Comparison of ENCODE assay signal across 8 mouse cellular contexts in the genomic region with DNA sequence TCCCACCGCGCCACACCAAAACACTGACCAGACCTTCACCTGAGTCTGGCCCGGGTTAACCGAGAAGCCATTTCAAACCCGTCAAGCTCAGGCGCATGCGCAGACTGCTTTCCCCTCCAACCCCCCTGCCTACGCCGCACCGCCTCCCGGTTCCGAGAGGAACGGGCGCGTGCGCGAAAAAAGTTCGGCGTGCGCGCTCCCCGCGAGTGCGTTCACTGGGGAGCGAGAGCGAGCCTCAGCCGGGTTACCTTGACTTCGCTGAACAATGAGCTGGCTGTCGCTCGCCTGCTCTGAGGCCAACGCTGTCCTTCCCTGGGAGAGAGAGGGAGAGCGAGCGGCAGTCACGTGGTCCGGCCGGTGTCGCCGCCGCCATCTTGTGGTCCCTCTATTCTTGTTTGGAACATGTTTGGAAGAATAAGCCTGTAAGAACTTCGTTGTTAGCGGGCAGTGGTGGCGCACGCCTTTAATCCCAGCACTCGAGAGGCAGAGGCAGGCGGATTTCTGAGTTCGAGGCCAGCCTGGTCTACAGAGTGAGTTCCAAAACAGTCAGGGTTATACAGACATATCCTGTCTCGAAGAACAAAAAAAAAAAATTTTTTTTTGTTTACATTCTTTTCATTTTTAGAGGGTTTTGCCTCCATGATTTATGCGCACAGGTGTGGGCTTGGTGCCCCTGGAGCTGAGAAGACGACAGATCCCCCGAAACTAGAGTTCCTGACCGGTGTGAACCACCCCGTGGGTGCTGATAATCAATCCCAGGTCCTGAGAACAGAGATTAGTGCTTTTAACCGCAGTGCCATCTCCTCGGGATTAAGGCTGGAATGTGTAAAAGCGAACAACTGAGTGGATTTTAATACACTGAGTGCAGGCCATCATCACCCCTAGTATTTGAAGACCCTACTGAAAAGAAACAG. TPM values are rescaled to one million over a fixed set of nuclear protein-coding genes. Genes with fewer than 3 reads are reported as not detected.
A peak's percentile ranks its signal among the peaks of the same experiment; 100 is the strongest.
DNase-seq lines count a peak whose midpoint lies in the region; ATAC-seq lines count a peak whose summit lies in the region.

A gene (minus strand): TSS at position 110 of the 914 bp plus-strand sequence.

- peak; percentile 93 for ATAC-seq in heart, embryonic 13.5 days (ENCODE audit: extremely low read depth, insufficient number of reproducible peaks, low FRiP score, low TSS enrichment)
- peak; percentile 97 for ATAC-seq in liver, embryonic 12.5 days
- ATAC-seq in stomach, embryonic 15.5 days (ENCODE audit: insufficient read depth, low FRiP score, low read depth): peak; percentile 98

- H3K9me3 ChIP-seq in heart, embryonic 13.5 days: no peaks in the 10 kb centered on the region
- H3K9me3 ChIP-seq in liver, embryonic 12.5 days (replicated peaks): no peaks in the 10 kb centered on the region
- no peaks in the 10 kb centered on the region for H3K9me3 ChIP-seq in stomach, embryonic 15.5 days

- H3K4me3 ChIP-seq in brown adipose tissue, adult 24 weeks (ENCODE audit: insufficient read depth, low read depth, low read length): peak within 1 kb of the TSS; percentile 93
- peak within 1 kb of the TSS; percentile 75 for H3K4me3 ChIP-seq in heart, embryonic 13.5 days
- peak within 1 kb of the TSS; percentile 98 for H3K4me3 ChIP-seq in liver, embryonic 12.5 days
- peak within 1 kb of the TSS; percentile 98 for H3K4me3 ChIP-seq in stomach, embryonic 15.5 days (replicated peaks)

- peak within 1 kb of the TSS; percentile 92 for H3K27ac ChIP-seq in brown adipose tissue, adult 24 weeks (replicated peaks; ENCODE audit: low read depth, low read length)
- H3K27ac ChIP-seq in heart, embryonic 13.5 days (replicated peaks): peak within 1 kb of the TSS; percentile 99
- peak within 1 kb of the TSS; percentile 98 for H3K27ac ChIP-seq in liver, embryonic 12.5 days
- peak within 1 kb of the TSS; percentile 97 for H3K27ac ChIP-seq in stomach, embryonic 15.5 days

- peak; percentile 100 for DNase-seq in CD4-positive, CD25-positive, alpha-beta regulatory T cell, adult 2 months (ENCODE audit: low read depth, low spot score)
- DNase-seq in fat pad, adult 2 months (ENCODE audit: extremely low read depth, low read depth, low spot score): peak; percentile 65
- peak; percentile 99 for DNase-seq in kidney, postnatal 10 days
- DNase-seq in natural killer cell, adult 2 months (ENCODE audit: low spot score in 2 of 2): peak; percentile 97 to 98

- WGBS in heart, embryonic 13.5 days: 2% methylated on average over 55 of the region's 55 CpGs
- 3% methylated on average over 55 of the region's 55 CpGs for WGBS in liver, embryonic 12.5 days (ENCODE audit: insufficient replicate concordance)
- WGBS in stomach, embryonic 15.5 days: 2% methylated on average over 55 of the region's 55 CpGs

- H3K9ac ChIP-seq in heart, embryonic 13.5 days: peak within 1 kb of the TSS; percentile 93
- peak within 1 kb of the TSS; percentile 99 for H3K9ac ChIP-seq in liver, embryonic 12.5 days
- H3K9ac ChIP-seq in stomach, embryonic 15.5 days: peak within 1 kb of the TSS; percentile 99

- peak within 1 kb of the TSS; percentile 75 for H3K4me2 ChIP-seq in heart, embryonic 13.5 days
- H3K4me2 ChIP-seq in liver, embryonic 12.5 days: peak within 1 kb of the TSS; percentile 82
- peak within 1 kb of the TSS; percentile 62 for H3K4me2 ChIP-seq in stomach, embryonic 15.5 days

- H3K27me3 ChIP-seq in heart, embryonic 13.5 days (replicated peaks): no peaks in the 10 kb centered on the region
- no peaks in the 10 kb centered on the region for H3K27me3 ChIP-seq in liver, embryonic 12.5 days (replicated peaks)
- no peaks in the 10 kb centered on the region for H3K27me3 ChIP-seq in stomach, embryonic 15.5 days (replicated peaks)

- H3K36me3 ChIP-seq in heart, embryonic 13.5 days: peaks cover 33% of the 10 kb centered on the region
- H3K36me3 ChIP-seq in liver, embryonic 12.5 days: peaks cover 34% of the 10 kb centered on the region
- peaks cover 22% of the 10 kb centered on the region for H3K36me3 ChIP-seq in stomach, embryonic 15.5 days

- peaks cover 6% of the 10 kb centered on the region; the same call in 1 of the 2 replicates for H3K4me1 ChIP-seq in brown adipose tissue, adult 24 weeks (ENCODE audit: control insufficient read depth, insufficient read depth, insufficient read length, low read length)
- H3K4me1 ChIP-seq in heart, embryonic 13.5 days: peaks cover 38% of the 10 kb centered on the region
- peaks cover 31% of the 10 kb centered on the region for H3K4me1 ChIP-seq in liver, embryonic 12.5 days
- no peaks in the 10 kb centered on the region for H3K4me1 ChIP-seq in stomach, embryonic 15.5 days

RNA-seq across cellular contexts. Expression of the gene that starts here (rescaled TPM):
- 17.6 and 36.2 TPM in 2 replicates for polyA plus RNA-seq in brown adipose tissue, adult 24 weeks (2012; ENCODE audit: insufficient read depth, insufficient read length, missing spikeins)
- polyA plus RNA-seq in heart, embryonic 13.5 days (2015; fragmentation: Nextera tagmentation; extraction: Ambion mirVana): 75.3 and 87.0 TPM in 2 replicates
- 76.2 and 78.7 TPM in 2 replicates for polyA plus RNA-seq in liver, embryonic 12.5 days (2016; fragmentation: Nextera tagmentation; extraction: Ambion mirVana)
- polyA plus RNA-seq in stomach, embryonic 15.5 days (2015; fragmentation: Nextera tagmentation; extraction: Ambion mirVana): 100 and 115 TPM in 2 replicates

Comparison
In these comparisons a context has a peak if more than half of its experiments do, and no peak if none do; other contexts are left out.
1. Peak in every context shown above with its lines: DNase-seq, ATAC-seq, H3K4me3 ChIP-seq and H3K27ac ChIP-seq.